11 mouse cellular contexts compared by ENCODE assay signal in genomic region chr7:144996847-144997246, GRCm38 (mm10). TPM values are rescaled to one million over a fixed set of nuclear protein-coding genes. Genes with fewer than 3 reads are reported as not detected.
DNase-seq lines count a peak whose midpoint lies in the region; ATAC-seq and TF ChIP-seq lines count a peak whose summit lies in the region.
"Had no signal": no experiment of that assay in that cellular context is flagged by ENCODE, and none has a peak within 500 bp of the region (broad histone marks: within the 10 kb centered on the region; RNA-seq: fewer than 3 reads in every experiment).

No protein-coding gene starts in this region.

- no peak for DNase-seq in kidney, postnatal 36 days
- peak; percentile 45 to 58 for DNase-seq in heart, adult 2 months
- no peak for DNase-seq in heart, postnatal 0 days (ENCODE audit: low spot score)
- DNase-seq in lung, postnatal 0 days (ENCODE audit: low spot score) = peak; percentile 52
- no peak for DNase-seq in embryo, embryonic 9.5 days (ENCODE audit: extremely low spot score)
- no peak for DNase-seq in layer of hippocampus, adult 9-10 months (ENCODE audit: low spot score)
- no peak for DNase-seq in left cerebral cortex, adult 8-10 months (ENCODE audit: low spot score in 2 of 2)
- DNase-seq: adrenal gland, adult 8-10 months; cerebellum, adult 9-11 months had no signal

- no peak overlapping the region for H3K9ac ChIP-seq in kidney, embryonic 14.5 days (ENCODE audit: low read depth, low read length)
- no peak overlapping the region for H3K9ac ChIP-seq in heart, adult 2 months (ENCODE audit: low read depth, low read length)
- H3K9ac ChIP-seq in heart, postnatal 0 days (replicated peaks; ENCODE audit: low read depth, low read length) = no peak overlapping the region
- H3K9ac ChIP-seq in lung, postnatal 0 days (replicated peaks; ENCODE audit: low read depth) = no peak overlapping the region

- no peak for TF ChIP-seq POLR2A in heart, adult 2 months (IDR thresholded peaks at IDR 0.05; ENCODE audit: insufficient read depth, low read depth, low read length)

- TF ChIP-seq EP300 in heart, adult 2 months (IDR thresholded peaks at IDR 0.05; ENCODE audit: insufficient read depth, low read depth, low read length) = peak; percentile 87
- peak; percentile 79 for TF ChIP-seq EP300 in heart, postnatal 0 days (IDR thresholded peaks at IDR 0.05; ENCODE audit: low read depth)
- peak; percentile 78 for TF ChIP-seq EP300 in lung, postnatal 0 days (IDR thresholded peaks at IDR 0.05)

- intact Hi-C loops in heart, adult 2 months (cut with DNase I) = loop anchor here (1.0 to 2.0 kb wide), 3 partner anchors 27 to 114 kb away; no protein-coding TSS in a partner anchor

- no peaks in the 10 kb centered on the region for H3K79me2 ChIP-seq in heart, adult 2 months (replicated peaks; ENCODE audit: control insufficient read depth, insufficient read depth, low read length)

- 67% methylated on average over 3 of the region's 3 CpGs for WGBS in kidney, embryonic 14.5 days
- 39% methylated on average over 3 of the region's 3 CpGs for WGBS in heart, adult 2 months
- WGBS in heart, postnatal 0 days = 50% methylated on average over 3 of the region's 3 CpGs
- WGBS in lung, postnatal 0 days = 16% methylated on average over 3 of the region's 3 CpGs

- H3K4me1 ChIP-seq in kidney, embryonic 14.5 days (ENCODE audit: control insufficient read depth, insufficient read depth, low read length) = no peaks in the 10 kb centered on the region
- H3K4me1 ChIP-seq in heart, adult 2 months (ENCODE audit: control insufficient read depth, insufficient read depth, low read length) = peaks cover 24% of the 10 kb centered on the region
- peaks cover 21% of the 10 kb centered on the region for H3K4me1 ChIP-seq in heart, postnatal 0 days (ENCODE audit: control insufficient read depth, insufficient read depth)
- H3K4me1 ChIP-seq in lung, postnatal 0 days (ENCODE audit: insufficient read depth, low read depth, low read length) = no peaks in the 10 kb centered on the region; the same call in 1 of the 2 replicates

- H3K9me3 ChIP-seq in kidney, embryonic 14.5 days (ENCODE audit: control insufficient read depth, low read length) = no peaks in the 10 kb centered on the region
- H3K9me3 ChIP-seq in heart, postnatal 0 days (replicated peaks; ENCODE audit: control insufficient read depth, low read length) = no peaks in the 10 kb centered on the region
- no peaks in the 10 kb centered on the region for H3K9me3 ChIP-seq in lung, postnatal 0 days (ENCODE audit: low read length)

- no peak overlapping the region for H3K4me3 ChIP-seq in kidney, embryonic 14.5 days (ENCODE audit: low read length)
- no peak overlapping the region for H3K4me3 ChIP-seq in heart, adult 2 months
- no peak overlapping the region for H3K4me3 ChIP-seq in heart, postnatal 0 days (ENCODE audit: low read depth, low read length)
- H3K4me3 ChIP-seq in lung, postnatal 0 days (ENCODE audit: low read depth, low read length) = no peak overlapping the region

- H3K27me3 ChIP-seq in kidney, embryonic 14.5 days (ENCODE audit: control insufficient read depth, insufficient read depth, low read length) = no peaks in the 10 kb centered on the region
- no peaks in the 10 kb centered on the region for H3K27me3 ChIP-seq in heart, adult 2 months (ENCODE audit: control insufficient read depth, insufficient read depth, low read length)
- H3K27me3 ChIP-seq in heart, postnatal 0 days (ENCODE audit: control insufficient read depth, insufficient read depth, low read length) = no peaks in the 10 kb centered on the region
- H3K27me3 ChIP-seq in lung, postnatal 0 days (replicated peaks; ENCODE audit: insufficient read depth, low read length) = no peaks in the 10 kb centered on the region

- H3K27ac ChIP-seq in kidney, embryonic 14.5 days (ENCODE audit: low read depth, low read length) = no peak overlapping the region
- peak overlapping the region; percentile 66 for H3K27ac ChIP-seq in heart, adult 2 months
- H3K27ac ChIP-seq in heart, postnatal 0 days (ENCODE audit: low read depth) = peak overlapping the region; percentile 63
- H3K27ac ChIP-seq in lung, postnatal 0 days (ENCODE audit: low read length) = peak overlapping the region; percentile 44; the same call in 1 of the 2 replicates

- no peak overlapping the region for H3K4me2 ChIP-seq in kidney, embryonic 14.5 days (replicated peaks; ENCODE audit: low read depth, low read length)
- no peak overlapping the region for H3K4me2 ChIP-seq in heart, postnatal 0 days (ENCODE audit: low read depth, low read length)
- H3K4me2 ChIP-seq in lung, postnatal 0 days (replicated peaks; ENCODE audit: low read depth, low read length) = no peak overlapping the region
- H3K4me2 ChIP-seq: liver, embryonic 11.5 days had no signal

- H3K36me3 ChIP-seq in kidney, embryonic 14.5 days (ENCODE audit: control insufficient read depth, insufficient read depth, low read length) = no peaks in the 10 kb centered on the region
- no peaks in the 10 kb centered on the region for H3K36me3 ChIP-seq in heart, adult 2 months (ENCODE audit: control insufficient read depth, insufficient read depth, low read length)
- H3K36me3 ChIP-seq in heart, postnatal 0 days (replicated peaks; ENCODE audit: control insufficient read depth, insufficient read depth, low read length) = no peaks in the 10 kb centered on the region
- H3K36me3 ChIP-seq in lung, postnatal 0 days (ENCODE audit: insufficient read depth, low read length) = no peaks in the 10 kb centered on the region

- peak; percentile 10; the same call in 1 of the 2 replicates for ATAC-seq in kidney, embryonic 14.5 days (ENCODE audit: low FRiP score, low TSS enrichment)
- ATAC-seq in heart, postnatal 0 days (ENCODE audit: insufficient read depth, low read depth) = peak; percentile 41
- ATAC-seq in lung, postnatal 0 days = peak; percentile 85

- no peak for TF ChIP-seq CTCF in heart, adult 2 months (IDR thresholded peaks at IDR 0.05)
- TF ChIP-seq CTCF in heart, postnatal 0 days (IDR thresholded peaks at IDR 0.05; ENCODE audit: low read depth) = no peak
- TF ChIP-seq CTCF in lung, postnatal 0 days (IDR thresholded peaks at IDR 0.05) = no peak

RNA-seq across cellular contexts. Expression of gene Ccnd1, which starts 57.1 kb away (rescaled TPM):
- polyA plus RNA-seq in kidney, embryonic 14.5 days (2014; fragmentation: Nextera tagmentation; extraction: Ambion mirVana) = 231 and 315 TPM in 2 replicates
- total RNA-seq in heart, adult 2 months (2021) = 10 to 100 TPM; 28.3 to 43.6 TPM
- polyA plus RNA-seq in heart, adult 2 months (2012; rRNA removed) = 27.3 and 31.4 TPM in 2 replicates
- total RNA-seq in heart, postnatal 0 days (2014; rRNA removed; ENCODE audit: low replicate concordance) = 68.2 and 70.0 TPM in 2 replicates
- polyA plus RNA-seq in heart, postnatal 0 days (2015; fragmentation: Nextera tagmentation; extraction: Ambion mirVana) = 58.9 and 61.7 TPM in 2 replicates
- 68.4 and 75.5 TPM in 2 replicates for polyA plus RNA-seq in lung, postnatal 0 days (2015; fragmentation: Nextera tagmentation; extraction: Ambion mirVana)
- total RNA-seq in left cerebral cortex, adult 8-10 months (2022) = 10 to 100 TPM; 38.1 to 47.4 (median 43.6) TPM

Comparison
In these comparisons a context has a peak if more than half of its experiments do, and no peak if none do; other contexts are left out.
1. DNase-seq: peak in heart, adult 2 months (2 of 2) and lung, postnatal 0 days (single experiment); none in kidney, postnatal 36 days (0 of 2), heart, postnatal 0 days (single experiment), embryo, embryonic 9.5 days (single experiment), layer of hippocampus, adult 9-10 months (single experiment) and left cerebral cortex, adult 8-10 months (0 of 2).
2. ATAC-seq: peak in every context shown above with its lines; median percentile 85 in lung, postnatal 0 days; 41 in heart, postnatal 0 days; 10 in kidney, embryonic 14.5 days.